Mouse (Mus musculus) right cerebral cortex, adult 18-20 months (tissue): Measurements from ENCODE around the gene Lck.
A peak's percentile ranks its signal among the peaks of the same experiment; 100 is the strongest.

Source experiments
- DNase-seq: peaks from one replicate; pipeline ENCODE4 v3.0.0; 2022; ENCODE audit warnings: mixed read lengths

Gene Lck

DNA sequence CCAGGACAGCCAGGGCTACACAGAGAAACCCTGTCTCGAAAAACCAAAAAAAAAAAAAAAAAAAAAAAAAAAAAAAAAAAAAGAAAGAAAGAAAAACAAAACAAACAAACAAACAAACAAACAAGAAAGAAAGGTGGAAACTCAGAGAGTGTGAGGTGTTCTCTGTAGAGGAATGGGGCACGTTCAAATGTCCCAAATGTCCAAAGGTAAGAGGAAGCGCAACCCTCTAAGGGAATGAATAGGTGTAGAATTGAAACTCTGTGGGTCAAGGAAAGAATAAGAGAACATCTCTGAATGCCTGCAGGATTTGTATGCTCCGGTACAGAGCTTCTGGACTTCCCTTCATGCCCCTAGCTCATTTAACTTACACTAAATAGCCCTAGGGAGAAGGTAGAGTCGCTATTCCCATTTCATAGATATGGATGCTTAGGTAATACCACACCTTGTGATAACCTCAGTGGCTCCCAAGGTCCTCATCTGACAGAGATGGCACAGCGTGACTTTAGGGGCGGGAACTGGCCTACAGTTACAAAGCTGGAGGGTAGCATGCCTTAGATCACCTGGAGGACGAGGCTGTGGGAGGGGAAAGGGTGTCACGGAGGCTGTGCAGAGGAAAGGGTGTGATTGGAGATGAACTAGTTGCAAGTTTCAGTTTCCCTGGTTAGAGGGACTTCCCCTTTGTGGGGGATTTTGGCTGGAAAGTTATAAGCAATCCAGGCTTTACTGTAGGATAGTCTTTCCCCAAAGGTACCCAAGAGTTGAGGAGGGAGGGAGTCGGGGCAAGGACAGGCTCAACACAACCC lies 65.8 kb downstream of the Lck start:
- DNase-seq: no peak

DNA sequence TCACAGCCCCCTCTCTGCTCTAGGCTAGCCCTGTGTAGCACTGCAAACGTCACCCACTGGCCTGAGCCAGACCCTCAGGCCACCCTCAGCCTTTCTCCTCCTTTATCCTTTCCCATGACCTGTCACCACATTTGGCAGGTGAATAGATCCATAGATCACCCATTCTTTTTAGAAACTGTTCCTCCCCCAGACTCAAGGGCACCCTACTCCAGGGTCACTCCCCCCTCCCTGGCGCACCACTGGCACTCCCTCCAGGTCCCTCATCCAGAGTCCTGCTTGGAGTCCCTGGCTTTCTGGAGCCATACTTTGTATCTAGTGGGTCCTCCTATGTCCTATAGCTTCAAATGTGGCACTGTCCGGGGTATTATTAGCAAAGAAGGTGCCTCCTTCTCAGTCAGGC lies 67.9 kb downstream of the Lck start:
- no peak for DNase-seq

DNA sequence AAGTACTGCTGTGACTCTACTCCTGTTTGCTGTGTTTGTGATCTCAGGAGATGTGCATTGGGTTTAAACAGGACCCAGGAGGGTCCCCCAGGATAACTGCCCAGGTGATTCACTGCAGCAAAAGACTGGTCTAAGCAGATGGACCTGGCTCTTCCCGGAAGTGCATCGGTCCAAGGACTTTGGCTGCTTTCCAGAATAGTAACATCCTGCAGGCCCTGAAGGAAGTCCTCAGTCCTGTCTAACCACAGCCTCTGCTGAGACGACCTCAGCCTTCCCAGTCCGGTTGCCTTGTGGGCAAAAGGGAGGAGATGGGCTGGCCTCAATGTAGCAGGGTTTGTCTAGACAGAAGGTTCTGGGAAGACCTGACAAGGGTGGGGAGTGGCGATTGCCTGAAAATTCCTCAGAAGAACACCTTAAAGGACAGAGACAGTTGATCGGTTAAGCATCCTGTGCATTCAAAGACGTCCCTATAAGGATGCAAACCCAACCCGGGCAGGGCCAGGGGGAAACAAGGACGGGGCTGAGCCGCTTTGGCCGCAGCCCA lies 70.5 kb downstream of the Lck start:
- DNase-seq: no peak

DNA sequence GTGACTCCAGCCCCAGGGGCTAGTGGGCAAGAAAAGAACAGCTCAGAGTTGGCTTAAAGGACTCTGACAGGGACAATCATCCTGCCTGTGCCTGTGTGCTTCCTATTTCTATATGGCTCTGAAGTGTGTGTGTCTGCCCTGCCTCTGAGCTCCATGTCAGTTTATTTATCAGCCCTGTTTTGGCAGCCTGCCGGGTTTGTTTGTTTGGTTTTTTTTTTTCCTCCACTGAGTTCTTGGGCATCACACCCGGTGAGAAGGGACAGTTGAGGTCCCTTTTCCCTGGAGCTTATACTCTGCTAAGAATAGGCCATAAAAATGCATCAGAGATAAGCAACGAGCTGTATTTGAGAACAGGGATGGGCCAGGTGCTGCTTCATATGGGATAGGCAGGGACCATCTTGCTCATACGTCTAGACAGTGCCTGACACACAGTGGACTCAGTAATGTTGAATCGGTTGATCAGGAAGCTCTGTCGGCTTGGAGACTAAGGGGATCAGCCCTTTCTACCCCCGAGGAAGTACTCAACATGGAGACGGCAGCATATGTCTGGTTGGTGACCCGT lies 71.0 kb downstream of the Lck start:
- no peak for DNase-seq

DNA sequence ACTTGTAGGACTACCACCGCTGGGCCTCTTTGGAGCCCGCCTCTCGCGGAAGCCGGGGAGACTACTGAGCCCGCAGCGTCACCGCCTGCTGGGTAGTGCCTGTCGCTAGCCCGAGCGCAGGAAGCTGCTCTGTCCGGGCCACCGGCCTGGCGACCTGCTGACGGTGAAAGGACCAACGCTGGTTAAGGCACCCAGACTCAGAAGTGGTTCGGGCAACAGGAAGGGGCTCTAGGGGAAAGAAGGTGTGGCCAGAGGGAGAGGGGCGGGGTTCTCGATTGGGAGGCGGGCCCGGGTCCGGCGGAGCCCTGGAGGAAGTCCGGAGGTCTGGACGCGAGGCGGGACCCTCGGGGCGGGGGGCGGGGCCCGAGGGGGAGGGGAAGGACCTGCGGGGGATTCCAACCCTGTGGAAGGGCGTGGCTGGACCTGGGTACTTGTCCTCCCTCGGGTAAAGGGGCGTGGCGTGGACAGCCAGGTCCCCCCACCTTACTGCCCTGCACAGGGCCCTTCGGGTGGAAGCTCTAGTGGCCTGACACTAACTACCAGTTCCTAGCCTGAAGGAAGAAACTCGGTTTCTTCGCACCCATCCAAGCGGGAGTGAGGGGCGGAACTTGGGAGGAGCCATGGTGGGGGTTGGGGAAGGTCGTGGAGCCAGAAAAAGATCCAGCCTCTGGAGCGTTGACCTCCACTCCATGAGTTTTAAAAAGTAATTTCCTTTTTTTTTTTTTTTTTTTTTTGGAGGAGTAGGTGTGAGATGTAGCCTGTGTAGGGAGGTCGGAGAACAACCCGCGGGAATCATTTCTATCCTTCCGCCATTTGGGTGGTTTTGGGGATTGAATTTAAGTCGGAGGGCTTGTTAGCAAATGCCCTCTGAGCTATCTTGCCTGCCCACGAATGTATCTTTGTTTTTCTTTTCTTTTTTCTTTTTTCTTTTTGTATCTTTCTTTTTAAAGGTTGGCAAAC lies 72.6 kb downstream of the Lck start:
- peak; percentile 42 for DNase-seq

DNA sequence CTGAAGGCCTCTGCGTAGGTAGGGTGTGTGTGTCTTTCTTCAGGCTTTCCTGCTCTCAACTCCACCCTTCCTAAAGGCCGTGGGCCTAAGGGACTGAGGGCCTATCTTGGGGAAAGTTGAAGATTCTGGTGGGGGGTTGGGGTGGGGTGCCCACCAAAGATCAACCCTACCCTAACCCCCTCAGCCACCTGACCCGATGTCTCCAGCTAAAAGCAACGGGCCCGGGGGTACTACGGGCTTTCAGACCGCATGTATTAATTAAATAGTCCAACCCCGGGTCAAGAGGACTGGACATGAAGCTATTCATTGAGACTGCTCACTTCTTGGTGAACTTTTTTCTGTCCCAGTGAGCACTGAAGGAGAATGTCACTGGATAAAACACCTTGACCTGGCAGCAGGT lies 73.4 kb downstream of the Lck start:
- no peak for DNase-seq

DNA sequence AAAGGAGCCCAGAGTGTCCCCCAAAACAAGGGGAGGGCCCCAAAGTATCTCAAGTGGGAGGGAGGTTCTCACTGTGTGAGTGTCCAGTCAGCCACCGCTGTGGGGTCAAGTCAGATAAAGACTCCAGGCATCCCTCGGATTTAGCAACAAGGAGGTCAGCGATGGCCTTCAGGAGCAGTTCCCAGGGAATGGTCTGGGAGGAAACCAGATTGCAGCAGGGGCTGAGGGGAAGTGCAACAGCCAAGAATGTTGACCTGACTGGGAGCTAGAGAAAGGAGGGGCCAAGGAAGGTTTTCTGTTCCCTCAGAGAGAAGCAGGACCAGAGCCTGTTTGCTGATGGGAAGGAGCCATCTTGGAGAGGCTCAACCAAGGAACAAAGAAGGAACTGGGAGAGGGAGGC lies 74.5 kb downstream of the Lck start:
- no peak for DNase-seq
